Mouse (Mus musculus): ENCODE measurements at regions not wholly inside any gene's neighbourhood (a gene's known extent, or its start where the extent isn't known, plus 50 kb on each side); places are given as distances from the start of the nearest gene placed in this dataset.

- Histone ChIP-seq H3K4me2 (replicated peaks; ENCODE audit: low read depth) (no peak overlapping the region), H3K4me3 (ENCODE audit: low read depth, low read length) (no peak overlapping the region), H3K27ac (replicated peaks) (no peak overlapping the region), H3K27me3 (ENCODE audit: control insufficient read depth, insufficient read depth, low read length) (no peaks in the 10 kb centered on the region), H3K4me1 (replicated peaks; ENCODE audit: control insufficient read depth, insufficient read depth) (no peaks in the 10 kb centered on the region), H3K9me3 (ENCODE audit: control insufficient read depth, low read length) (no peaks in the 10 kb centered on the region), H3K9ac (ENCODE audit: low read length) (no peak overlapping the region), H3K36me3 (ENCODE audit: control insufficient read depth, insufficient read depth, low read length) (no peaks in the 10 kb centered on the region)
- DNase-seq (ENCODE audit: low spot score) (no peak), ATAC-seq (ENCODE audit: low FRiP score, low TSS enrichment) (no peak)
- 84% methylated on average over 10 of the region's 10 CpGs for WGBS
- no peak for TF ChIP-seq CTCF (IDR thresholded peaks at IDR 0.05; ENCODE audit: low read depth)
- no peak for TF ChIP-seq EP300 (optimal IDR thresholded peaks at IDR 0.05)
Measured at GRCm38 (mm10) chr6:50781271-50781670, 127.0 kb upstream of the Npvf start.

GRCm38 (mm10) chr6:50782221-50782620 lies 128.0 kb upstream of the Npvf start:
- TF ChIP-seq CTCF (IDR thresholded peaks at IDR 0.05; ENCODE audit: low read depth) = no peak
- TF ChIP-seq EP300 (optimal IDR thresholded peaks at IDR 0.05) = no peak
- H3K27me3 ChIP-seq (ENCODE audit: control insufficient read depth, insufficient read depth, low read length) = no peaks in the 10 kb centered on the region
- no peaks in the 10 kb centered on the region for H3K4me1 ChIP-seq (replicated peaks; ENCODE audit: control insufficient read depth, insufficient read depth)
- ATAC-seq (ENCODE audit: low FRiP score, low TSS enrichment) = no peak
- no peak overlapping the region for H3K27ac ChIP-seq (replicated peaks)
- WGBS = 70% methylated on average over 2 of the region's 2 CpGs
- no peak overlapping the region for H3K9ac ChIP-seq (ENCODE audit: low read length)
- H3K4me2 ChIP-seq (replicated peaks; ENCODE audit: low read depth) = no peak overlapping the region
- no peaks in the 10 kb centered on the region for H3K9me3 ChIP-seq (ENCODE audit: control insufficient read depth, low read length)
- no peaks in the 10 kb centered on the region for H3K36me3 ChIP-seq (ENCODE audit: control insufficient read depth, insufficient read depth, low read length)
- H3K4me3 ChIP-seq (ENCODE audit: low read depth, low read length) = no peak overlapping the region
- DNase-seq (ENCODE audit: low spot score) = no peak

GRCm38 (mm10) chr6:50783494-50783893 lies 129.3 kb upstream of the Npvf start:
- H3K9ac ChIP-seq (ENCODE audit: low read length) = no peak overlapping the region
- ATAC-seq (ENCODE audit: low FRiP score, low TSS enrichment) (no peak), DNase-seq (ENCODE audit: low spot score) (no peak)
- no peak for TF ChIP-seq CTCF (IDR thresholded peaks at IDR 0.05; ENCODE audit: low read depth)
- no peak for TF ChIP-seq EP300 (optimal IDR thresholded peaks at IDR 0.05)
- H3K27ac ChIP-seq (replicated peaks) = no peak overlapping the region
- H3K27me3 ChIP-seq (ENCODE audit: control insufficient read depth, insufficient read depth, low read length) = no peaks in the 10 kb centered on the region
- H3K4me2 ChIP-seq (replicated peaks; ENCODE audit: low read depth) = no peak overlapping the region
- H3K36me3 ChIP-seq (ENCODE audit: control insufficient read depth, insufficient read depth, low read length) = no peaks in the 10 kb centered on the region
- H3K9me3 ChIP-seq (ENCODE audit: control insufficient read depth, low read length) = no peaks in the 10 kb centered on the region
- H3K4me3 ChIP-seq (ENCODE audit: low read depth, low read length) = no peak overlapping the region
- no peaks in the 10 kb centered on the region for H3K4me1 ChIP-seq (replicated peaks; ENCODE audit: control insufficient read depth, insufficient read depth)
- 73% methylated on average over 10 of the region's 10 CpGs for WGBS

GRCm38 (mm10) chr6:50784381-50784780 lies 130.1 kb upstream of the Npvf start:
- Histone ChIP-seq H3K9ac (ENCODE audit: low read length) (no peak overlapping the region), H3K9me3 (ENCODE audit: control insufficient read depth, low read length) (no peaks in the 10 kb centered on the region), H3K27ac (replicated peaks) (no peak overlapping the region), H3K4me3 (ENCODE audit: low read depth, low read length) (no peak overlapping the region), H3K4me1 (replicated peaks; ENCODE audit: control insufficient read depth, insufficient read depth) (no peaks in the 10 kb centered on the region), H3K4me2 (replicated peaks; ENCODE audit: low read depth) (no peak overlapping the region), H3K27me3 (ENCODE audit: control insufficient read depth, insufficient read depth, low read length) (no peaks in the 10 kb centered on the region), H3K36me3 (ENCODE audit: control insufficient read depth, insufficient read depth, low read length) (no peaks in the 10 kb centered on the region)
- 69% methylated on average over 6 of the region's 6 CpGs for WGBS
- ATAC-seq (ENCODE audit: low FRiP score, low TSS enrichment) (no peak), DNase-seq (ENCODE audit: low spot score) (no peak)
- TF ChIP-seq CTCF (IDR thresholded peaks at IDR 0.05; ENCODE audit: low read depth) = no peak
- TF ChIP-seq EP300 (optimal IDR thresholded peaks at IDR 0.05) = no peak

- H3K36me3 ChIP-seq (ENCODE audit: control insufficient read depth, insufficient read depth, low read length) = no peaks in the 10 kb centered on the region
- ATAC-seq (ENCODE audit: low FRiP score, low TSS enrichment) = no peak
- no peak overlapping the region for H3K4me3 ChIP-seq (ENCODE audit: low read depth, low read length)
- TF ChIP-seq EP300 (optimal IDR thresholded peaks at IDR 0.05) = no peak
- TF ChIP-seq CTCF (IDR thresholded peaks at IDR 0.05; ENCODE audit: low read depth) = no peak
- no peaks in the 10 kb centered on the region for H3K27me3 ChIP-seq (ENCODE audit: control insufficient read depth, insufficient read depth, low read length)
- H3K4me2 ChIP-seq (replicated peaks; ENCODE audit: low read depth) = no peak overlapping the region
- H3K9ac ChIP-seq (ENCODE audit: low read length) = no peak overlapping the region
- no peak overlapping the region for H3K27ac ChIP-seq (replicated peaks)
- 93% methylated on average over 8 of the region's 8 CpGs for WGBS
- DNase-seq (ENCODE audit: low spot score) = no peak
- H3K4me1 ChIP-seq (replicated peaks; ENCODE audit: control insufficient read depth, insufficient read depth) = no peaks in the 10 kb centered on the region
- H3K9me3 ChIP-seq (ENCODE audit: control insufficient read depth, low read length) = no peaks in the 10 kb centered on the region
Measured at GRCm38 (mm10) chr6:50787666-50788065, 133.4 kb upstream of the Npvf start.

- WGBS = 51% methylated on average over 4 of the region's 4 CpGs
- Histone ChIP-seq H3K27ac (replicated peaks) (no peak overlapping the region), H3K27me3 (ENCODE audit: control insufficient read depth, insufficient read depth, low read length) (no peaks in the 10 kb centered on the region), H3K4me3 (ENCODE audit: low read depth, low read length) (no peak overlapping the region), H3K36me3 (ENCODE audit: control insufficient read depth, insufficient read depth, low read length) (no peaks in the 10 kb centered on the region), H3K4me1 (replicated peaks; ENCODE audit: control insufficient read depth, insufficient read depth) (no peaks in the 10 kb centered on the region), H3K4me2 (replicated peaks; ENCODE audit: low read depth) (no peak overlapping the region), H3K9me3 (ENCODE audit: control insufficient read depth, low read length) (no peaks in the 10 kb centered on the region), H3K9ac (ENCODE audit: low read length) (no peak overlapping the region)
- DNase-seq (ENCODE audit: low spot score) = no peak
- ATAC-seq (ENCODE audit: low FRiP score, low TSS enrichment) = no peak
- TF ChIP-seq CTCF (IDR thresholded peaks at IDR 0.05; ENCODE audit: low read depth) (no peak), EP300 (optimal IDR thresholded peaks at IDR 0.05) (no peak)
Measured at GRCm38 (mm10) chr6:50799963-50800362, 145.7 kb upstream of the Npvf start.

Data from stomach, postnatal 0 days (tissue).